Mouse (Mus musculus): Measurements from ENCODE around the gene Misp.

DNA sequence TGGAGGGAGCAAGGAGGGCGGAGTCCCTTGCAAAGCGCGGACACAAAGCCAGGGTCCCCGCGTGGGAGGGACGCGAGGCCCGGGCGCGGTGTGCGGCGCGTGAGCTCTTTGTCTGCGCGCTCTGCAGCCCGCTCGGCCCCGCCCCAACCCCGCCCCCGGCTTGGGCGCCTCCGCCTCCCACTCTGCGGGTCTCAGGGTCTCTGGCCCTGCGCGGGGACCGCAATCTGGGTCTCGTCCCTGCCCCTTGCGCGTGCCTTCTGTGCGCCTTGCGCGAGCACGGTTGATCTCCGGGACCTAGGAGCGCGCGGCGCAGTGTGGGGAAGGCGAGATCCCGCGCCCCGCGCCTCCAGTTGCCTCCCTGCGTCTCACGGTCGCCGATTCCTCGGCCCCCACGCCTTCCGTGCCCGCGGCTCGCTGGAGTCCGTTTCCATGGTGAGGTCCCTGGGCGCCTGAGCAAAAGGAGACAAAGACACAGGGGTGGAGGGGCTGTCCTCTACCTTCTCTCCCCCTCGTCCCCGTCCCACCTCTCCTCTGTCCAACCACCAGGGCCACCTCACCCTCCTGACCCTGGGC is 53.6 kb downstream of the Misp start, which contains the start of the genes Prtn3 and Plppr3:
- TF ChIP-seq POLR2A (IDR thresholded peaks at IDR 0.05; ENCODE audit: extremely low read depth, insufficient read depth, low read length): no peak
- TF ChIP-seq CTCF (IDR thresholded peaks at IDR 0.05; ENCODE audit: low read depth, low read length): no peak

All from liver, adult 2 months (tissue).